Mouse (Mus musculus) E14TG2a.4 (cell line): ENCODE measurements at regions not wholly inside any gene's neighbourhood (a gene's known extent, or its start where the extent isn't known, plus 50 kb on each side); places are given as distances from the start of the nearest gene placed in this dataset.

Experiments
- H3K27me3 ChIP-seq: 2 replicates; pipeline ENCODE4 v1.6.1; 2014; ENCODE audit warnings: low read length, control low read depth; ENCODE audit not compliant: insufficient read depth
- H3K36me3 ChIP-seq: 2 replicates; pipeline ENCODE4 v1.6.1; 2014; ENCODE audit warnings: low read length, control low read depth; ENCODE audit not compliant: insufficient read depth
- H3K4me1 ChIP-seq: replicated peaks from 2 replicates; pipeline ENCODE4 v1.6.1; 2014; ENCODE audit warnings: low read depth, low read length, control low read depth
- H3K4me3 ChIP-seq: replicated peaks from 2 replicates; pipeline ENCODE4 v1.5.1; 2014; ENCODE audit warnings: mild to moderate bottlenecking, low read length
- H3K9me3 ChIP-seq: 2 replicates; pipeline ENCODE4 v1.6.1; 2014; ENCODE audit warnings: low read length, control low read depth
- CTCF ChIP-seq: conservative IDR thresholded peaks from 2 replicates; pipeline ENCODE4 v1.5.1; 2014; ENCODE audit warnings: low read length
- NANOG ChIP-seq: IDR thresholded peaks from 2 replicates; pipeline ENCODE4 v1.6.1; 2014; ENCODE audit warnings: borderline replicate concordance, low read length, mixed read lengths
- POU5F1 ChIP-seq: IDR thresholded peaks from 2 replicates; pipeline ENCODE4 v1.6.1; 2014; ENCODE audit warnings: low read length, borderline replicate concordance

GRCm38 (mm10) chr2:174564817-174565216 lies 78.5 kb upstream of the Zfp831 start:
- TF ChIP-seq POU5F1 (no peak), CTCF (no peak), NANOG (no peak)
- no peaks in the 10 kb centered on the region for H3K36me3 ChIP-seq
- H3K9me3 ChIP-seq, result peaks cover 15% of the 10 kb centered on the region
- H3K4me3 ChIP-seq, result no peak overlapping the region
- no peaks in the 10 kb centered on the region for H3K27me3 ChIP-seq
- peaks cover 25% of the 10 kb centered on the region for H3K4me1 ChIP-seq

GRCm38 (mm10) chr2:174565891-174566290 lies 77.4 kb upstream of the Zfp831 start:
- no peaks in the 10 kb centered on the region; the same call in 1 of the 2 replicates for H3K27me3 ChIP-seq
- H3K4me3 ChIP-seq, result no peak overlapping the region
- peaks cover 20% of the 10 kb centered on the region for H3K9me3 ChIP-seq
- no peaks in the 10 kb centered on the region for H3K36me3 ChIP-seq
- H3K4me1 ChIP-seq, result peaks cover 25% of the 10 kb centered on the region
- TF ChIP-seq CTCF (no peak), NANOG (no peak), POU5F1 (no peak)

- Histone ChIP-seq H3K36me3 (no peaks in the 10 kb centered on the region), H3K4me1 (peaks cover 25% of the 10 kb centered on the region), H3K4me3 (no peak overlapping the region), H3K27me3 (no peaks in the 10 kb centered on the region; the same call in 1 of the 2 replicates), H3K9me3 (peaks cover 20% of the 10 kb centered on the region)
- TF ChIP-seq POU5F1, result peak; percentile 25; the same call in 1 of the 2 replicates
- no peak for TF ChIP-seq CTCF
- peak; percentile 75 for TF ChIP-seq NANOG
Measured at GRCm38 (mm10) chr2:174566752-174567151, 76.6 kb upstream of the Zfp831 start.

GRCm38 (mm10) chr2:174574804-174575507 lies 68.4 kb upstream of the Zfp831 start:
- no peaks in the 10 kb centered on the region for H3K36me3 ChIP-seq
- H3K27me3 ChIP-seq, result peaks cover 7% of the 10 kb centered on the region
- TF ChIP-seq CTCF (no peak), NANOG (no peak), POU5F1 (no peak)
- no peaks in the 10 kb centered on the region for H3K4me1 ChIP-seq
- H3K4me3 ChIP-seq, result no peak overlapping the region
- H3K9me3 ChIP-seq, result peaks cover 3% of the 10 kb centered on the region; the same call in 1 of the 2 replicates

GRCm38 (mm10) chr2:174575546-174575945 lies 67.8 kb upstream of the Zfp831 start:
- Histone ChIP-seq H3K4me3 (no peak overlapping the region), H3K9me3 (0 out of 2 replicates have a peak, but pooled peaks cover 2% of the 10 kb centered on the region), H3K27me3 (peaks cover 7% of the 10 kb centered on the region), H3K4me1 (no peaks in the 10 kb centered on the region), H3K36me3 (no peaks in the 10 kb centered on the region)
- TF ChIP-seq NANOG (no peak), CTCF (no peak), POU5F1 (no peak)

GRCm38 (mm10) chr2:174580906-174581703 lies 62.2 kb upstream of the Zfp831 start:
- Histone ChIP-seq H3K9me3 (no peaks in the 10 kb centered on the region), H3K27me3 (peaks cover 7% of the 10 kb centered on the region), H3K4me1 (no peaks in the 10 kb centered on the region), H3K4me3 (no peak overlapping the region), H3K36me3 (no peaks in the 10 kb centered on the region)
- TF ChIP-seq POU5F1 (no peak), NANOG (no peak), CTCF (no peak)

GRCm38 (mm10) chr2:174584272-174584671 lies 59.1 kb upstream of the Zfp831 start:
- H3K36me3 ChIP-seq, result no peaks in the 10 kb centered on the region
- no peaks in the 10 kb centered on the region for H3K9me3 ChIP-seq
- TF ChIP-seq CTCF (no peak), NANOG (no peak), POU5F1 (no peak)
- H3K27me3 ChIP-seq, result peaks cover 5% of the 10 kb centered on the region; the same call in 1 of the 2 replicates
- H3K4me3 ChIP-seq, result no peak overlapping the region
- H3K4me1 ChIP-seq, result no peaks in the 10 kb centered on the region
